Mouse (Mus musculus): ENCODE data around the gene Pgf. TPM values are rescaled to one million over a fixed set of nuclear protein-coding genes. Genes with fewer than 3 reads are reported as not detected.

Pgf gene
- total and polyA plus RNA-seq, 3 experiments: 0.46 TPM; not detected in 2

GRCm38 (mm10) chr12:85164996-85165395 lies 12.6 kb downstream of the Pgf start:
- Histone ChIP-seq H3K36me3 (ENCODE audit: control insufficient read depth in 1 of 2, insufficient read depth in 2 of 2, low read length in 2 of 2) (no peaks in the 10 kb centered on the region), H3K9ac (ENCODE audit: control insufficient read depth, low read depth, low read length, poor library complexity, severe bottlenecking) (no peak overlapping the region), H3K4me1 (ENCODE audit: control insufficient read depth in 1 of 2, insufficient read depth in 2 of 2, low read length in 2 of 2) (no peaks in the 10 kb centered on the region), H3K4me3 (ENCODE audit: control insufficient read depth in 1 of 2, insufficient read depth in 1 of 2, low read depth in 2 of 2, low read length in 2 of 2) (no peak overlapping the region), H3K9me3 (replicated peaks; ENCODE audit: insufficient read depth, low read length) (no peaks in the 10 kb centered on the region), H3K79me2 (ENCODE audit: control insufficient read depth, insufficient read depth, low read length, poor library complexity) (no peaks in the 10 kb centered on the region), H3K27ac (ENCODE audit: control insufficient read depth, low read depth, low read length) (no peak overlapping the region), H3K27me3 (ENCODE audit: control insufficient read depth in 1 of 2, insufficient read depth in 2 of 2, low read length in 2 of 2) (no peaks in the 10 kb centered on the region; a peak in 1 of 4 replicates)
- no peak for DNase-seq (ENCODE audit: low read depth, low spot score)
- TF ChIP-seq MAZ (IDR thresholded peaks at IDR 0.05; ENCODE audit: low read depth, low read length) (no peak), ETS1 (IDR thresholded peaks at IDR 0.05; ENCODE audit: low read depth, low read length) (no peak), RCOR1 (IDR thresholded peaks at IDR 0.05; ENCODE audit: low read depth, low read length) (no peak), SMC3 (IDR thresholded peaks at IDR 0.05; ENCODE audit: low read depth, low read length) (no peak), RAD21 (IDR thresholded peaks at IDR 0.05; ENCODE audit: low read depth, low read length) (no peak), POLR2A (IDR thresholded peaks at IDR 0.05; ENCODE audit: control insufficient read depth in 1 of 2, insufficient read depth in 1 of 2, low read depth in 1 of 2, low read length in 2 of 2, poor library complexity in 1 of 2) (no peak), USF2 (IDR thresholded peaks at IDR 0.05; ENCODE audit: borderline replicate concordance in 1 of 2, insufficient read depth in 1 of 2, low read depth in 1 of 2, low read length in 2 of 2) (no peak), BHLHE40 (IDR thresholded peaks at IDR 0.05; ENCODE audit: borderline replicate concordance, low read depth, low read length) (no peak), MAFK (IDR thresholded peaks at IDR 0.05; ENCODE audit: borderline replicate concordance, low read depth, low read length) (no peak), ZMIZ1 (IDR thresholded peaks at IDR 0.05; ENCODE audit: low read depth, low read length) (no peak), HCFC1 (IDR thresholded peaks at IDR 0.05; ENCODE audit: low read depth, low read length) (no peak)

GRCm38 (mm10) chr12:85159592-85159991 lies 18.0 kb downstream of the Pgf start:
- Histone ChIP-seq H3K27ac (ENCODE audit: control insufficient read depth, low read depth, low read length) (no peak overlapping the region), H3K36me3 (ENCODE audit: control insufficient read depth in 1 of 2, insufficient read depth in 2 of 2, low read length in 2 of 2) (no peaks in the 10 kb centered on the region), H3K4me1 (ENCODE audit: control insufficient read depth in 1 of 2, insufficient read depth in 2 of 2, low read length in 2 of 2) (no peaks in the 10 kb centered on the region), H3K27me3 (ENCODE audit: control insufficient read depth in 1 of 2, insufficient read depth in 2 of 2, low read length in 2 of 2) (peaks cover 3% of the 10 kb centered on the region in 2 experiments), H3K9me3 (replicated peaks; ENCODE audit: insufficient read depth, low read length) (no peaks in the 10 kb centered on the region), H3K9ac (ENCODE audit: control insufficient read depth, low read depth, low read length, poor library complexity, severe bottlenecking) (no peak overlapping the region), H3K79me2 (ENCODE audit: control insufficient read depth, insufficient read depth, low read length, poor library complexity) (no peaks in the 10 kb centered on the region), H3K4me3 (ENCODE audit: control insufficient read depth in 1 of 2, insufficient read depth in 1 of 2, low read depth in 2 of 2, low read length in 2 of 2) (no peak overlapping the region)
- TF ChIP-seq USF2 (IDR thresholded peaks at IDR 0.05; ENCODE audit: borderline replicate concordance in 1 of 2, insufficient read depth in 1 of 2, low read depth in 1 of 2, low read length in 2 of 2) (no peak), CHD2 (IDR thresholded peaks at IDR 0.05; ENCODE audit: low read length) (no peak), GATA1 (IDR thresholded peaks at IDR 0.05; ENCODE audit: low read depth, low read length) (no peak), GABPA (IDR thresholded peaks at IDR 0.05; ENCODE audit: low read depth, low read length) (no peak), HCFC1 (IDR thresholded peaks at IDR 0.05; ENCODE audit: low read depth, low read length) (no peak), MXI1 (IDR thresholded peaks at IDR 0.05; ENCODE audit: low read depth, low read length) (no peak), RAD21 (IDR thresholded peaks at IDR 0.05; ENCODE audit: low read depth, low read length) (no peak), CHD1 (IDR thresholded peaks at IDR 0.05; ENCODE audit: low read depth, low read length) (no peak), MEF2A (IDR thresholded peaks at IDR 0.05; ENCODE audit: extremely low read depth, insufficient replicate concordance, low read depth, low read length, poor library complexity, severe bottlenecking) (no peak), EP300 (IDR thresholded peaks at IDR 0.05; ENCODE audit: low read depth in 1 of 2, low read length in 2 of 2) (no peak), MYB (IDR thresholded peaks at IDR 0.05; ENCODE audit: low read depth, low read length) (no peak)
- DNase-seq (ENCODE audit: low read depth, low spot score): no peak
